Mouse (Mus musculus): ENCODE data around the gene Dnaja3. TPM values are rescaled to one million over a fixed set of nuclear protein-coding genes. Genes with fewer than 3 reads are reported as not detected.

The Dnaja3 gene
- polyA plus RNA-seq, 1 experiment from 2014 or later, result 87.8 TPM

DNA sequence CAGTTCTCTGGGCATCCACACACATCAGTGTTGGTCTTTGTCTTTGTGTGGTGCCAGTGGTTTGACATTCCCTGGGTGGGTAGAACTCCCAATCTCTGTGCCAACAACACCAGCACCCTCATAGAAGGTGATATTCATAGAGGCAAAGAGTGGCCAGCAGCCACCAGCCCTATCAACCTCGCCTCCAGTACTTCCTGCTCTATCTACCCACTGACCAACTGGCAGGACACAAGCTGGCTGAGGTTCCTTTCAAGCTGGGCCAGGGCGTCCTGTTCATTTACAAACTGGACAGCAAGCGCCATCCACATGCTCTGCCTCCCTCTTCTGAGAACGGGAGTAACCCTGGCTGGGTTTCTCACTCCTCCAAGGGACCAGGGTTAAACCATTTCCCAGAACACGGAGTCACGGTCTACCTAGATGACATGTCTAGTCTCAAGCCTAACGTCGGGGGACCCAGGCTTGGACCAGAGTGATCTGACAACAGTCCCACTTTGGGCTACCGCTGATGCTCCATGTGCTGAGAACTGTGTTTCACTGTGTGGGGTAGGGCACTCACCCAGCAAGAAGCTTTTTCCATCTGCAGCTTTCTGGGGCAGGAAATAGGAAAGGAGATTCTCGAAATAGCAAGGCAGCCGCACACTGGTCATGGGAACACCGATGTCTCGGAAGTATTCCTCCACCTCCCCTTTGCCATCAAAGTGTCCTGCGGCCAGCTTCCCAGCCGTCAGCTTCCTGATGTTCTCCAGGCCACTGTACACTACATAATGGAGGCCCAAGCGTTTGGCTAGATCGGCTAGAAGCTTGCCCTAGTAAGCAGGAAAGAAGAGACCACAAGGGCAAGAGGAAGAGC lies 74.3 kb downstream of the Dnaja3 start:
- no peak for ATAC-seq (replicated peaks; ENCODE audit: low FRiP score, low read depth)
- no peak for DNase-seq (ENCODE audit: low spot score)
- 90% methylated on average over 17 of the region's 17 CpGs for WGBS
- Histone ChIP-seq H3K27me3 (ENCODE audit: insufficient read depth, low read length) (no peaks in the 10 kb centered on the region), H3K9me3 (replicated peaks; ENCODE audit: low read length) (no peaks in the 10 kb centered on the region), H3K9ac (ENCODE audit: low read depth, low read length) (no peak overlapping the region), H3K36me3 (ENCODE audit: insufficient read depth, low read length) (0 out of 2 replicates have a peak, but pooled peaks cover 13% of the 10 kb centered on the region), H3K4me1 (replicated peaks; ENCODE audit: insufficient read depth, low read length) (no peaks in the 10 kb centered on the region), H3K27ac (no peak overlapping the region), H3K4me2 (ENCODE audit: low read length) (no peak overlapping the region), H3K4me3 (replicated peaks; ENCODE audit: low read depth, low read length) (no peak overlapping the region)
- no peak for TF ChIP-seq CTCF (IDR thresholded peaks at IDR 0.05; ENCODE audit: low read depth)

DNA sequence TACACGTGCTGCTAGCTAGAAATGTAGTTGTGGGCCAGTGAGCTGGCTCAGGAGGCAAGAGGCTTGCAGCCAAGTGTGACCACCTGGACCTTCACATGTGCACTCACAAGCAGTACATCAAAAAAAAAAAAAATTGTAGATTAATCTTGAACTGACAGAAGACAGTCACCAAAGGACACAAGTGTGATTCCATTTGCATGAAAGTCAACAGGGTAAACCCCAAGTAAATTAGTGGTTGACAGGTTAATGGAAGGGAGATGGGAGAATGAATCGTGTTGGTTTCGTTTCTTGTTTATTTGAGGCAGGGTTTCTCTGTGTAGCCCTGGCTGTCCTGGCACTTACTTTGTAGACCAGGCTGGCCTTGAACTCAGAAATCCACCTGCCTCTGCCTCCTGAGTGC lies 78.1 kb downstream of the Dnaja3 start:
- no peaks in the 10 kb centered on the region for H3K27me3 ChIP-seq (ENCODE audit: insufficient read depth, low read length)
- H3K9ac ChIP-seq (ENCODE audit: low read depth, low read length), result no peak overlapping the region
- 21% methylated on average over 3 of the region's 3 CpGs for WGBS
- DNase-seq (ENCODE audit: low spot score) (no peak), ATAC-seq (replicated peaks; ENCODE audit: low FRiP score, low read depth) (no peak)
- no peak for TF ChIP-seq CTCF (IDR thresholded peaks at IDR 0.05; ENCODE audit: low read depth)
- no peaks in the 10 kb centered on the region for H3K4me1 ChIP-seq (replicated peaks; ENCODE audit: insufficient read depth, low read length)
- H3K4me2 ChIP-seq (ENCODE audit: low read length), result peak overlapping the region; percentile 76
- H3K27ac ChIP-seq, result no peak overlapping the region
- H3K36me3 ChIP-seq (ENCODE audit: insufficient read depth, low read length), result 0 out of 2 replicates have a peak, but pooled peaks cover 13% of the 10 kb centered on the region
- H3K9me3 ChIP-seq (replicated peaks; ENCODE audit: low read length), result no peaks in the 10 kb centered on the region
- H3K4me3 ChIP-seq (replicated peaks; ENCODE audit: low read depth, low read length), result 0 out of 2 replicates have a peak overlapping the region, but pooled peaks have one; percentile 59

DNA sequence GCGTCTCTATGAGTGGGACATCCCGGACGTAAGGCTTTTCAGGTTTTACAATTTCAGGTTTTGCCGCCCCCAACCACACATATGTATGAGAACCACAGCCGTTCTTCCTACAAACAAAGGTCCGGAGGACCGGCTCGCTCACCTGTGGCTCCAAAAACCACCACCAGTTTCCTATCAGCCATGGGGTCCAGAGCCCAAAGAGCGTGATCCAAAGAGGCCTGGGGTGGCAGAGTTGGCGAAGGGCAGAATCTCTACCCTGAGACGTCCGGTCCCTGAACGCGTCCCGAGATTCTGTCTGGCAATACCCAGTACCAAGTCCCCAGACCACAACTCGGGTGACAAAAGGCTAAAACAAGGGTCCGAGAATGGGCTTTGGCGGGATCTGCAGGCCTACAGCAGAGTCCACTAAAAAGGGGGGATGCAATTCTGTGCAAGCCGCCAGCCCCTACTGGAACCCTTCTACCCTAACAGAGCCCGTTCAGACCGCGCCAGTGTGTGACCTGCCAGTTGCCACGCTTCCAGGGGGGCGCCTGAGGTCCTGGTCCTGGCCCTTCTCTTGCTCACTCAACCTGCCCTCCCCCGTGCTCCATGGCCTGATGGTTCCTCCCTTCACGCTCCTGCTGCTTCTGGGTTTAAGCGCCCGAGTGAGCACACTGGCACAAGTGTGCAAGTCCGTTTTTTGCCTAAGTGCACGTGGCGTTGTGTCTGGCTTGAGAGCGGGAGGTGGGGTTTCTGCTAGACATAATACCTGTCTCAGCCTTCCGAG lies 79.1 kb downstream of the Dnaja3 start, which contains the start of gene Nmral1:
Nmral1 (minus strand) TSS at position 604 of the 766 bp plus-strand sequence.
- peak; percentile 83 for ATAC-seq (replicated peaks; ENCODE audit: low FRiP score, low read depth)

GRCm38 (mm10) chr16:4722128-4722914 lies 82.5 kb downstream of the Dnaja3 start:
- TF ChIP-seq CTCF (IDR thresholded peaks at IDR 0.05; ENCODE audit: low read depth), result no peak
- Histone ChIP-seq H3K27ac (no peak overlapping the region), H3K9me3 (replicated peaks; ENCODE audit: low read length) (no peaks in the 10 kb centered on the region), H3K36me3 (ENCODE audit: insufficient read depth, low read length) (no peaks in the 10 kb centered on the region), H3K4me2 (ENCODE audit: low read length) (no peak overlapping the region), H3K9ac (ENCODE audit: low read depth, low read length) (no peak overlapping the region), H3K27me3 (ENCODE audit: insufficient read depth, low read length) (no peaks in the 10 kb centered on the region), H3K4me1 (replicated peaks; ENCODE audit: insufficient read depth, low read length) (0 out of 2 replicates have a peak, but pooled peaks cover 4% of the 10 kb centered on the region), H3K4me3 (replicated peaks; ENCODE audit: low read depth, low read length) (no peak overlapping the region)
- DNase-seq (ENCODE audit: low spot score), result no peak
- no peak for ATAC-seq (replicated peaks; ENCODE audit: low FRiP score, low read depth)
- WGBS, result 67% methylated on average over 7 of the region's 7 CpGs

More for the DNA sequence above, 79.1 kb downstream of the Dnaja3 start, which contains the start of gene Nmral1:
- H3K36me3 ChIP-seq (ENCODE audit: insufficient read depth, low read length), result 0 out of 2 replicates have a peak, but pooled peaks cover 13% of the 10 kb centered on the region
- no peaks in the 10 kb centered on the region for H3K9me3 ChIP-seq (replicated peaks; ENCODE audit: low read length)
- H3K27me3 ChIP-seq (ENCODE audit: insufficient read depth, low read length), result no peaks in the 10 kb centered on the region
- peak; percentile 83 for DNase-seq (ENCODE audit: low spot score)
- peak within 1 kb of the TSS; percentile 85 for H3K27ac ChIP-seq
- H3K4me1 ChIP-seq (replicated peaks; ENCODE audit: insufficient read depth, low read length), result no peaks in the 10 kb centered on the region
- H3K4me2 ChIP-seq (ENCODE audit: low read length), result peak within 1 kb of the TSS; percentile 76
- TF ChIP-seq CTCF (IDR thresholded peaks at IDR 0.05; ENCODE audit: low read depth), result no peak
- H3K4me3 ChIP-seq (replicated peaks; ENCODE audit: low read depth, low read length), result peak within 1 kb of the TSS; percentile 59
- 15% methylated on average over 33 of the region's 33 CpGs for WGBS
- peak within 1 kb of the TSS; percentile 76 for H3K9ac ChIP-seq (ENCODE audit: low read depth, low read length)

- Histone ChIP-seq H3K4me1 (replicated peaks; ENCODE audit: insufficient read depth, low read length) (0 out of 2 replicates have a peak, but pooled peaks cover 4% of the 10 kb centered on the region), H3K9ac (ENCODE audit: low read depth, low read length) (no peak overlapping the region), H3K27ac (no peak overlapping the region), H3K9me3 (replicated peaks; ENCODE audit: low read length) (no peaks in the 10 kb centered on the region), H3K4me2 (ENCODE audit: low read length) (no peak overlapping the region), H3K4me3 (replicated peaks; ENCODE audit: low read depth, low read length) (no peak overlapping the region), H3K36me3 (ENCODE audit: insufficient read depth, low read length) (no peaks in the 10 kb centered on the region), H3K27me3 (ENCODE audit: insufficient read depth, low read length) (no peaks in the 10 kb centered on the region)
- no peak for DNase-seq (ENCODE audit: low spot score)
- ATAC-seq (replicated peaks; ENCODE audit: low FRiP score, low read depth), result no peak
- 73% methylated on average over 3 of the region's 3 CpGs for WGBS
- TF ChIP-seq CTCF (IDR thresholded peaks at IDR 0.05; ENCODE audit: low read depth), result no peak
Measured at GRCm38 (mm10) chr16:4722915-4723209, 83.1 kb downstream of the Dnaja3 start.

DNA sequence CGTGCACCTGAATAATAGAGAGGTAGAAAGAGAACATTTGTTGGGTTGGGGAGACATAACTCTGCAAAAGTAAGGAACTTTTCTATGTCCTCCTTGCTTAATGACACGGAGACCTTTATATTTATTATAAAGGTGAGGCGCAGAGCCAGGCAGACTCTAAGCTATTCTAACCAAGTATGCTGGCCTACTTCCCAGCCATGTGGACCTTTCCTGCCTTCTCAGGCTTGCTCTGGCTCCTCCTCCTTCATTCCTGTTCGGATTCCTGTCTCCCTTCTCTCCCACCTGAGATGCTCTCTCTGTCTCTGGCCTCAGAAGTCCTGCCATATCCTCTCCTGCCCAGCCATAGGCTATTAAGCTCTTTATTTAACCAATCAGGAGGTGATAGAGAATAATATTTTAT lies 85.5 kb downstream of the Dnaja3 start:
- Histone ChIP-seq H3K4me3 (replicated peaks; ENCODE audit: low read depth, low read length) (no peak overlapping the region), H3K27me3 (ENCODE audit: insufficient read depth, low read length) (no peaks in the 10 kb centered on the region), H3K9me3 (replicated peaks; ENCODE audit: low read length) (no peaks in the 10 kb centered on the region), H3K4me1 (replicated peaks; ENCODE audit: insufficient read depth, low read length) (0 out of 2 replicates have a peak, but pooled peaks cover 4% of the 10 kb centered on the region), H3K9ac (ENCODE audit: low read depth, low read length) (no peak overlapping the region), H3K4me2 (ENCODE audit: low read length) (no peak overlapping the region), H3K27ac (no peak overlapping the region), H3K36me3 (ENCODE audit: insufficient read depth, low read length) (no peaks in the 10 kb centered on the region)
- TF ChIP-seq CTCF (IDR thresholded peaks at IDR 0.05; ENCODE audit: low read depth), result no peak
- ATAC-seq (replicated peaks; ENCODE audit: low FRiP score, low read depth), result no peak
- no peak for DNase-seq (ENCODE audit: low spot score)
- WGBS, result 64% methylated on average over 4 of the region's 4 CpGs
